Mouse (Mus musculus): ENCODE results near the gene Bace1. TPM values are rescaled to one million over a fixed set of nuclear protein-coding genes. Genes with fewer than 3 reads are reported as not detected.

Bace1 gene
- polyA plus RNA-seq, 1 experiment from 2014 or later: 26.5 TPM

- peaks cover 5% of the 10 kb centered on the region for H3K36me3 ChIP-seq (ENCODE audit: insufficient read depth, low read length)
- H3K27ac ChIP-seq: no peak overlapping the region
- WGBS: 11% methylated on average over 13 of the region's 13 CpGs
- H3K4me1 ChIP-seq (replicated peaks; ENCODE audit: insufficient read depth, low read length): no peaks in the 10 kb centered on the region
- no peak overlapping the region for H3K9ac ChIP-seq (ENCODE audit: low read depth, low read length)
- no peaks in the 10 kb centered on the region for H3K9me3 ChIP-seq (replicated peaks; ENCODE audit: low read length)
- DNase-seq (ENCODE audit: low spot score) (peak; percentile 89), ATAC-seq (replicated peaks; ENCODE audit: low FRiP score, low read depth) (peak; percentile 74; the same call in 1 of the 2 replicates)
- H3K27me3 ChIP-seq (ENCODE audit: insufficient read depth, low read length): no peaks in the 10 kb centered on the region
- H3K4me3 ChIP-seq (replicated peaks; ENCODE audit: low read depth, low read length): no peak overlapping the region
- peak overlapping the region; percentile 24; the same call in 1 of the 2 replicates for H3K4me2 ChIP-seq (ENCODE audit: low read length)
- peak; percentile 72 for TF ChIP-seq CTCF (IDR thresholded peaks at IDR 0.05; ENCODE audit: low read depth)
Measured at GRCm38 (mm10) chr9:45798467-45799164, 39.8 kb upstream of the Bace1 start.

GRCm38 (mm10) chr9:45799402-45799801, 39.0 kb upstream of the Bace1 start:
- Histone ChIP-seq H3K9ac (ENCODE audit: low read depth, low read length) (no peak overlapping the region), H3K4me2 (ENCODE audit: low read length) (0 out of 2 replicates have a peak overlapping the region, but pooled peaks have one; percentile 24), H3K9me3 (replicated peaks; ENCODE audit: low read length) (no peaks in the 10 kb centered on the region), H3K4me1 (replicated peaks; ENCODE audit: insufficient read depth, low read length) (no peaks in the 10 kb centered on the region), H3K4me3 (replicated peaks; ENCODE audit: low read depth, low read length) (no peak overlapping the region), H3K27ac (no peak overlapping the region), H3K36me3 (ENCODE audit: insufficient read depth, low read length) (no peaks in the 10 kb centered on the region), H3K27me3 (ENCODE audit: insufficient read depth, low read length) (no peaks in the 10 kb centered on the region)
- no peak for DNase-seq (ENCODE audit: low spot score)
- TF ChIP-seq CTCF (IDR thresholded peaks at IDR 0.05; ENCODE audit: low read depth): no peak
- no peak for ATAC-seq (replicated peaks; ENCODE audit: low FRiP score, low read depth)
- 69% methylated on average over 8 of the region's 8 CpGs for WGBS

DNA sequence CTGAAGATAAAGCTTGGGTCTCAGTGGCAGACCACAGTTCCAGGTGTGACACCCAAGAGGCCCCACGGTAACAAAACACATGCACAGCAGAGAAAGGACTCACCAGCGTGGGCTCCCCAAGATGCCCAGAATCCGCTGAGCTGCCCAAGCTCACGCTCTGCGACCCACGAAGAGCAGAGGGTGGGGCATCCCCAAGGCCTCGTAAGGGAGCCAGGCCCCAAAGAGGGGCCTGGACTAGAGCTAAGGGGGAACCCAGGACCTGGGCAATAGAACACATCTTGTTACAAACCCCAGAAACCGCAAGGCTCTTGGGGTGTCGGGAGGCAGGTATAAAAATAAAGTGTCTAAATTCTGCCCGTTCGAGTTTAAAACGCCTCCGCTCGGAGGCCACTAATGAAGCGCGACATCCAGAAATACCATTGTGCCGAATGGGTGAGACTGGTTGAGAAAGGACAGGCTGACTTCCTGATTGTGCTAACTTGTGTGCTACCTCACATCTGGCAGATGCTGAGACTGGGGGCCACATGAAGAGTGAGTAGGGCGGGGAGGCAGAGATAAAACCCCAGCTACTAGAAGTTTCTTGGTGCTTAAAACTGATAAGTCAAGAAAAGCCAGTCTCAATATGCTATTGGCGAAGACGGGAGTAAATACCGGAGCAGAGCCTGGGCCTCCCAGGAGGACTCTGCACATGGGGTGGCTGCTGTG, 35.2 kb upstream of the Bace1 start:
- Histone ChIP-seq H3K36me3 (ENCODE audit: insufficient read depth, low read length) (0 out of 2 replicates have a peak, but pooled peaks cover 13% of the 10 kb centered on the region), H3K4me1 (replicated peaks; ENCODE audit: insufficient read depth, low read length) (no peaks in the 10 kb centered on the region), H3K9me3 (replicated peaks; ENCODE audit: low read length) (no peaks in the 10 kb centered on the region), H3K4me3 (replicated peaks; ENCODE audit: low read depth, low read length) (no peak overlapping the region), H3K27me3 (ENCODE audit: insufficient read depth, low read length) (no peaks in the 10 kb centered on the region), H3K4me2 (ENCODE audit: low read length) (no peak overlapping the region), H3K27ac (no peak overlapping the region), H3K9ac (ENCODE audit: low read depth, low read length) (no peak overlapping the region)
- ATAC-seq (replicated peaks; ENCODE audit: low FRiP score, low read depth) (no peak), DNase-seq (ENCODE audit: low spot score) (no peak)
- no peak for TF ChIP-seq CTCF (IDR thresholded peaks at IDR 0.05; ENCODE audit: low read depth)
- WGBS: 55% methylated on average over 21 of the region's 21 CpGs

GRCm38 (mm10) chr9:45806847-45807246, 31.5 kb upstream of the Bace1 start:
- Histone ChIP-seq H3K36me3 (ENCODE audit: insufficient read depth, low read length) (0 out of 2 replicates have a peak, but pooled peaks cover 13% of the 10 kb centered on the region), H3K9me3 (replicated peaks; ENCODE audit: low read length) (no peaks in the 10 kb centered on the region), H3K4me1 (replicated peaks; ENCODE audit: insufficient read depth, low read length) (no peaks in the 10 kb centered on the region), H3K27me3 (ENCODE audit: insufficient read depth, low read length) (no peaks in the 10 kb centered on the region), H3K4me3 (replicated peaks; ENCODE audit: low read depth, low read length) (no peak overlapping the region), H3K27ac (no peak overlapping the region), H3K9ac (ENCODE audit: low read depth, low read length) (no peak overlapping the region), H3K4me2 (ENCODE audit: low read length) (no peak overlapping the region)
- ATAC-seq (replicated peaks; ENCODE audit: low FRiP score, low read depth) (peak; percentile 69; the same call in 1 of the 2 replicates), DNase-seq (ENCODE audit: low spot score) (no peak)
- TF ChIP-seq CTCF (IDR thresholded peaks at IDR 0.05; ENCODE audit: low read depth): no peak
- 87% methylated on average over 11 of the region's 11 CpGs for WGBS

DNA sequence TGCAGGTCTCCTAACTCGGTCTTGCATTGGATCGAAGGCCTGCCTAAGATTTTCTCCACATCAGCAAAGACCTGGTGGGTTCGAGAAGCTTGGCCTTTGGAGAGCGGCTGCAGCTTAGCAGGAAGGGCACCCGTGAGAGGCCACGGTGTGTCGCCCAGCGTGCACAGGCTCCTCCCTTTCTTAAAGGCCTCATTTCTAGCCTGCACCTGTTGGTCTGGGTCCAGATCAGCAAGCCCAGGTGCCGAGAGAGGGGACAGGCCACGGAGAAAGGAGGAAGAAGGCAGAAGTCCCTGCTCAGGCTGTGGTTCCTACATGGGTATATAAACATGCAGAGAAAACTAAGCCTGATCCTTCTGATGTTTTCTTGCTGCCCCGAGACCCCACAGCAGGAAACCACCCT, 31.0 kb upstream of the Bace1 start:
- no peak overlapping the region for H3K27ac ChIP-seq
- 0 out of 2 replicates have a peak, but pooled peaks cover 13% of the 10 kb centered on the region for H3K36me3 ChIP-seq (ENCODE audit: insufficient read depth, low read length)
- ATAC-seq (replicated peaks; ENCODE audit: low FRiP score, low read depth) (no peak), DNase-seq (ENCODE audit: low spot score) (no peak)
- TF ChIP-seq CTCF (IDR thresholded peaks at IDR 0.05; ENCODE audit: low read depth): no peak
- H3K9me3 ChIP-seq (replicated peaks; ENCODE audit: low read length): no peaks in the 10 kb centered on the region
- H3K4me3 ChIP-seq (replicated peaks; ENCODE audit: low read depth, low read length): no peak overlapping the region
- no peaks in the 10 kb centered on the region for H3K27me3 ChIP-seq (ENCODE audit: insufficient read depth, low read length)
- no peaks in the 10 kb centered on the region for H3K4me1 ChIP-seq (replicated peaks; ENCODE audit: insufficient read depth, low read length)
- no peak overlapping the region for H3K9ac ChIP-seq (ENCODE audit: low read depth, low read length)
- no peak overlapping the region for H3K4me2 ChIP-seq (ENCODE audit: low read length)
- 73% methylated on average over 11 of the region's 11 CpGs for WGBS

- Histone ChIP-seq H3K36me3 (ENCODE audit: insufficient read depth, low read length) (0 out of 2 replicates have a peak, but pooled peaks cover 16% of the 10 kb centered on the region), H3K4me2 (ENCODE audit: low read length) (no peak overlapping the region), H3K27ac (no peak overlapping the region), H3K4me3 (replicated peaks; ENCODE audit: low read depth, low read length) (no peak overlapping the region), H3K4me1 (replicated peaks; ENCODE audit: insufficient read depth, low read length) (no peaks in the 10 kb centered on the region), H3K9ac (ENCODE audit: low read depth, low read length) (no peak overlapping the region), H3K27me3 (ENCODE audit: insufficient read depth, low read length) (no peaks in the 10 kb centered on the region), H3K9me3 (replicated peaks; ENCODE audit: low read length) (no peaks in the 10 kb centered on the region)
- DNase-seq (ENCODE audit: low spot score) (no peak), ATAC-seq (replicated peaks; ENCODE audit: low FRiP score, low read depth) (no peak)
- 89% methylated on average over 8 of the region's 8 CpGs for WGBS
- TF ChIP-seq CTCF (IDR thresholded peaks at IDR 0.05; ENCODE audit: low read depth): no peak
Measured at GRCm38 (mm10) chr9:45807761-45808160, 30.6 kb upstream of the Bace1 start.

Measured in kidney, postnatal 0 days (tissue).